Mouse (Mus musculus) liver, embryonic 14.5 days (tissue): ENCODE data around the gene Pex5. TPM values are rescaled to one million over a fixed set of nuclear protein-coding genes. Genes with fewer than 3 reads are reported as not detected.
A peak's percentile ranks its signal among the peaks of the same experiment; 100 is the strongest.

Source experiments
- ATAC-seq: fragments of 200-750 bp; cut with Nextera tagmentation; 2 replicates; pipeline ENCODE4 v1.8.0; 2017; ENCODE audit warnings: moderate number of reproducible peaks, mild to moderate bottlenecking, moderate library complexity; ENCODE audit not compliant: insufficient read depth
- DNase-seq, 3 experiments: peaks; one replicate each; pipeline ENCODE4 v3.0.0-alpha.2; 2012 to 2013; ENCODE audit warnings: low read depth in 3 of 3, low spot score in 3 of 3
- H3K27ac ChIP-seq: fragments of 300-500 bp; sonication (generic); 2 replicates; pipeline ENCODE4 v1.5.1; 2014; ENCODE audit warnings: moderate library complexity, mild to moderate bottlenecking, control low read depth, inconsistent platforms
- H3K27me3 ChIP-seq: fragments of 300-500 bp; sonication (generic); 2 replicates; pipeline ENCODE4 v1.6.1; 2014; ENCODE audit warnings: mild to moderate bottlenecking, low read length, moderate library complexity; ENCODE audit not compliant: control insufficient read depth, insufficient read depth
- H3K36me3 ChIP-seq: fragments of 300-500 bp; sonication (generic); replicated peaks from 2 replicates; pipeline ENCODE4 v1.6.1; 2014; ENCODE audit warnings: low read depth; ENCODE audit not compliant: control insufficient read depth, insufficient read depth
- H3K4me1 ChIP-seq, 2 experiments: fragments of 200-500 bp in 1 of 2; fragments of 300-500 bp in 1 of 2; sonication (generic) in 1 of 2; replicated peaks; 2 replicates each; pipeline ENCODE4 v1.6.1; 2012 to 2014; ENCODE audit warnings: antibody characterized with exemption in 1 of 2, inconsistent platforms in 1 of 2, low read length in 1 of 2; ENCODE audit not compliant: control insufficient read depth in 2 of 2, insufficient read depth in 2 of 2
- H3K4me2 ChIP-seq: fragments of 300-500 bp; sonication (generic); 2 replicates; pipeline ENCODE4 v1.6.1; 2014; ENCODE audit warnings: low read depth, mild to moderate bottlenecking, control low read depth, moderate library complexity
- H3K4me3 ChIP-seq, 2 experiments: fragments of 200-500 bp in 1 of 2; fragments of 300-500 bp in 1 of 2; sonication (generic) in 1 of 2; 2 replicates each; pipeline ENCODE4 v1.5.1; 2012 to 2014; ENCODE audit warnings: low read depth in 2 of 2, low read length in 2 of 2, mild to moderate bottlenecking in 2 of 2, control low read depth in 1 of 2, inconsistent platforms in 1 of 2, moderate library complexity in 1 of 2; ENCODE audit not compliant: insufficient read depth in 1 of 2
- H3K9ac ChIP-seq: fragments of 300-500 bp; sonication (generic); replicated peaks from 2 replicates; pipeline ENCODE4 v1.6.1; 2014; ENCODE audit warnings: mild to moderate bottlenecking, control low read depth, moderate library complexity
- H3K9me3 ChIP-seq: fragments of 300-500 bp; sonication (generic); 2 replicates; pipeline ENCODE4 v1.6.1; 2016; ENCODE audit warnings: low read length, mixed read lengths; ENCODE audit not compliant: control insufficient read depth
- CTCF ChIP-seq: IDR thresholded peaks from 2 replicates; pipeline ENCODE4 v1.5.1; 2016; ENCODE audit warnings: antibody characterized with exemption, low read depth, control low read depth
- EP300 ChIP-seq: IDR thresholded peaks from 2 replicates; pipeline ENCODE4 v1.6.1; 2016; ENCODE audit warnings: antibody characterized with exemption, low read depth
- WGBS: fragments of 180-500 bp; shearing (Covaris S2); extraction: QIAGEN DNeasy Blood & Tissue Kit; methylation state at CpG from one replicate; pipeline ENCODE4 v1.1.7; 2014; ENCODE audit not compliant: insufficient replicate concordance; 5-methylcytosine and 5-hydroxymethylcytosine counted together
- polyA plus RNA-seq, 2 experiments: library from polyadenylated mRNA; depleted of rRNA in 1 of 2; stranded (reverse) in 1 of 2; unstranded in 1 of 2; fragments of >200 nt; fragmentation: Nextera tagmentation in 1 of 2; extraction: Ambion mirVana in 1 of 2; gene quantifications; 2 replicates each; pipeline versions ENCODE4 v1.2.1 to v1.2.3; 2012 to 2014

Gene Pex5
- polyA plus RNA-seq, 2 experiments: 12.5 to 14.2 TPM

DNA sequence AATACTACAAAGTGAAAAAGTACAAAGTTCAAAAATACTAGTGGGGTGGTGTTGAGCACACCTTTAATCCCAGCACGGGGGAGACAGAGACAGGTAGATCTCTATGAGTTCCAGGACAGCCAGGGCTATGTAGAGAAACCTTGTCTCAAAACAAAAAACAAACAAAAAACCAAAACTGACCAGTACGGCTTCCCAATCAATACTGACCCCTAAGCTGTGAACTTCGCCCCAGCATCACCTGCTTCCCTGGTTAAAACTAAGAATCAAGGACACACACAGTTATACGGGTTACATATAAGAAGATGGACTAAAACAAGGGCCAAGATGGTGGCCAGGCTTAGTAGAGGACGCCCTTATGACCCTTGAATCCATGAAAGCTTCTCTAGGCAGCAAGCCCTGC is 41.4 kb upstream of the Pex5 start:
- ATAC-seq: no peak
- DNase-seq: no peak
- Histone ChIP-seq H3K4me1 (peaks cover 10 to 13% of the 10 kb centered on the region in 2 experiments), H3K27me3 (no peaks in the 10 kb centered on the region), H3K4me3 (no peak overlapping the region), H3K9me3 (no peaks in the 10 kb centered on the region), H3K4me2 (no peak overlapping the region), H3K36me3 (no peaks in the 10 kb centered on the region), H3K27ac (no peak overlapping the region), H3K9ac (no peak overlapping the region)
- TF ChIP-seq CTCF: no peak
- no peak for TF ChIP-seq EP300
- WGBS: 70% methylated on average over 5 of the region's 5 CpGs

DNA sequence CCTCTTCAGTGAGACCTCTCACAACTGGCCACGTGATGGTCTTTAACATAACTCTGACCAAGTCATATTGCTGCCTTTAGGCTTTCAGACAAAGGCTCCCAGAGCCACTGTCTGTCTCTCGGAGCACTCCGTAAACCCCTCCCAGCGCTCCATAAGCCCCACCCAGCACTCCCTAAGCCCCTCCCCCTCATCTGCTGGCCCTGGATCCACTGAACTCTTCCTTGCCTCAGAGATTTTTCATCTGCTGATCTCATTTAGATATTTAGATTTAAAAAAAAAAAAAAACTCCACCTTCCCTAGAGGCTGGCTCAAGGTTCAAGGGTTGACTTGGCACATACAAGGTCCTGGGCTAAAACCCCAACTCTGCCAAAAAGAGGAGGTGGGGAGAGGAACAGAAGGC is 38.9 kb upstream of the Pex5 start:
- Histone ChIP-seq H3K9ac (no peak overlapping the region), H3K9me3 (no peaks in the 10 kb centered on the region), H3K4me3 (no peak overlapping the region), H3K4me1 (peaks cover 10 to 13% of the 10 kb centered on the region in 2 experiments), H3K36me3 (no peaks in the 10 kb centered on the region), H3K27ac (no peak overlapping the region), H3K27me3 (no peaks in the 10 kb centered on the region), H3K4me2 (no peak overlapping the region)
- WGBS: 49% methylated on average over 4 of the region's 4 CpGs
- TF ChIP-seq EP300: no peak
- no peak for TF ChIP-seq CTCF
- no peak for DNase-seq
- no peak for ATAC-seq

DNA sequence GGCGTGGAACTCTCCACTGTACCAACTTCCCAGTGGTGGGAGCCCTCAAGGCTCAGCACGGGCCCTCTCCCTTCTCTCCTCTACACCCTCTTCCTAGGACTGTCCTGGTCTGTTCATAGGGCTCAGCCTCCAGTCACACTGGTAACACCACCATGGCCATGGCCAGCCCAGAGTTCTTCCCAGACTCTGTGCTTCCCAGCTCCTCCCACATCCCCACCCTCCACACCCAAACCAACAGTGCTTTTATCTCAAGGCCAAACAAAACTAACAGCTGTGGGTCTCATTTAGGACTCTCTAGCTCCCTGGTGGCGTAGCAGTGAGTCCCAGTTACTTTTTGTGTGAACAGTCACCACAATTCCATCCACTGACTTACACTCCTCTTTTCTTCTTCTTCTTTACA is 37.1 kb upstream of the Pex5 start:
- 39% methylated on average over 3 of the region's 3 CpGs for WGBS
- Histone ChIP-seq H3K4me3 (no peak overlapping the region), H3K27me3 (no peaks in the 10 kb centered on the region), H3K9me3 (no peaks in the 10 kb centered on the region), H3K27ac (no peak overlapping the region), H3K36me3 (no peaks in the 10 kb centered on the region), H3K4me2 (peak overlapping the region; percentile 36), H3K4me1 (peaks cover 10 to 13% of the 10 kb centered on the region in 2 experiments), H3K9ac (no peak overlapping the region)
- TF ChIP-seq CTCF (no peak), EP300 (no peak)
- DNase-seq: peak in 1 of 3 experiments; percentile 14
- ATAC-seq: peak; percentile 72

DNA sequence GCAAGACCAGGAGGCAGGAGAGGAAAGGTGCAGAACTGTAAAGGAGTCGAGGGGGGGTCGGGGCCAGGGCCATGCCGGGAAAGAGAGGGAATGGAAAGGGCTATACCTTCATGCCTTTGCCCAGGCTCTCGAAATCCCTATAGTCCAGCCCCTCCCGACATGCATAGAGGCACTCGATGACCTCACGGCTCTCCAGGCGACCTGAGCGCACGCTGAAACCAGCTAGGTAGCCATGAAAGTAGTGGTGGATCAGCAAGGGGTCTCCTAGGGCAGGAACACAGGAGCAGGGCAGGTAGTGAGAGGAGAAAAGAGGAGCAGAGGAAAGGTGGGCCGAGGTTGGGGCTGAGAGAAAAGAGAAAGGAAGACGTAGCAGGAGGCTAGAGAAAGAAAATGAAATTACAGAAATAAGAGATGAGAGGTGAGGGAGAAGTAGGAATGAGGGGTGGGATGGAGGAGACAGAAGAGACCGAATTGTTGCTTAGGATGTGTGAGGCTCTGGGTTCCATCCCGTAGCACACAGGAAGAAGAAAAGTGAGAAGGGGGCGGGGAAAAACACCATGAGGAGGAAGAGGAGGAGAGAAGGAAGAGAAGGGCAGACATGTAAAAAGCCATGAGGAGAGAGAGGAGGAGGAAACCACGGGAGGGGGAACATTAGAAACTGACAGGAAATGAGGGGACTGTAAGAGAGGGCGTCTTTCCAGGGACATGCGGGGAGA is 35.0 kb upstream of the Pex5 start:
- WGBS: 70% methylated on average over 18 of the region's 18 CpGs
- no peak for ATAC-seq

DNA sequence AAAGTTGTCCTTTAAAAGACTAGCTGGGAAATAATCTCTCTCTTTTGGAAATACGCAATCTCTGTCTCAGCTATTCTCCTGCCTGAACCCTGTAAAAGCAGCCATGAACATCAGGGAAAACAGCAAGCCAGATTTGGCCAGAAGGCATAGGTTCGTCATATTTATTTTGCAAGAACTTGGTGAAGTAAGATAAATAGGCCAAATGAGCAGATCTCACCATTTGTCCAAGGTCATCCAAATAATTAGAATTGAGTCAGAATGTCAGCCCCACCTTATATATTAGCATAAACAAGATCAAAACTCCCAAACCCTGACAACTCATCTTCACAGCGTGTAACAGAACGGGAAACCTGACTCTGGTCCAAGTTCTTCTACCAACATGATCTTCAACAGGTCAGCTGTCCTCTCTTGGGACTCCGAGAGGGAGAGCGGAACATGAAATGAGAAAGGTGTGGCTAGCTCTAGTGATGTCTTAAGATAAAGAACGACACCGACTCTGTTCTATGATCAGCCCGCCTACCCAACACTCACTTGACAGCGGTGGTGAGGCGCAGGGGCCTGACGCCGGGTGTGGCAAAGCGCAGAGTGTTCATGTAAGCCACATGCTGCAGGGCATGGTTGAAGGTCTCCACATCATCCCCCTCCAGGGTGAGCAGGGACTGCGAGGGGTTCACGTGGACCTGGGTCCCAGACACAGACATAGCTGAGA is 34.2 kb upstream of the Pex5 start:
- H3K9me3 ChIP-seq: no peaks in the 10 kb centered on the region
- DNase-seq: no peak
- peaks cover 10 to 13% of the 10 kb centered on the region in 2 experiments for H3K4me1 ChIP-seq
- ATAC-seq: no peak
- no peak overlapping the region for H3K4me3 ChIP-seq
- no peaks in the 10 kb centered on the region for H3K27me3 ChIP-seq
- no peak overlapping the region for H3K9ac ChIP-seq
- TF ChIP-seq CTCF: no peak
- TF ChIP-seq EP300: no peak
- no peak overlapping the region for H3K4me2 ChIP-seq
- H3K36me3 ChIP-seq: no peaks in the 10 kb centered on the region
- no peak overlapping the region for H3K27ac ChIP-seq
- WGBS: 65% methylated on average over 16 of the region's 16 CpGs

More for the DNA sequence above, 35.0 kb upstream of the Pex5 start:
- no peak overlapping the region for H3K9ac ChIP-seq
- peaks cover 10 to 13% of the 10 kb centered on the region in 2 experiments for H3K4me1 ChIP-seq
- H3K27me3 ChIP-seq: no peaks in the 10 kb centered on the region
- no peak overlapping the region for H3K27ac ChIP-seq
- H3K4me2 ChIP-seq: no peak overlapping the region
- no peaks in the 10 kb centered on the region for H3K9me3 ChIP-seq
- H3K4me3 ChIP-seq: no peak overlapping the region
- no peaks in the 10 kb centered on the region for H3K36me3 ChIP-seq
- TF ChIP-seq CTCF (no peak), EP300 (no peak)
- DNase-seq: no peak
